Mouse (Mus musculus) forebrain, embryonic 10.5 days (tissue): ENCODE measurements around the gene Nlgn1. TPM values are rescaled to one million over a fixed set of nuclear protein-coding genes. Genes with fewer than 3 reads are reported as not detected.

Experiments
- DNase-seq: peaks from one replicate; pipeline ENCODE4 v3.0.0-alpha.2; 2017; ENCODE audit warnings: low spot score; ENCODE audit errors: extremely low spot score
- H3K27ac ChIP-seq: fragments of 300-500 bp; sonication (generic); 2 replicates; pipeline ENCODE4 v1.5.1; 2016; ENCODE audit warnings: mild to moderate bottlenecking
- H3K27me3 ChIP-seq: fragments of 300-500 bp; sonication (generic); 2 replicates; pipeline ENCODE4 v1.6.1; 2016; ENCODE audit warnings: mild to moderate bottlenecking; ENCODE audit not compliant: poor library complexity, severe bottlenecking
- H3K36me3 ChIP-seq: fragments of 300-500 bp; sonication (generic); replicated peaks from 2 replicates; pipeline ENCODE4 v1.6.1; 2016; ENCODE audit warnings: mild to moderate bottlenecking, moderate library complexity
- H3K4me1 ChIP-seq: fragments of 300-500 bp; sonication (generic); 2 replicates; pipeline ENCODE4 v1.6.1; 2016
- H3K4me3 ChIP-seq: fragments of 300-500 bp; sonication (generic); 2 replicates; pipeline ENCODE4 v1.5.1; 2016; ENCODE audit warnings: mild to moderate bottlenecking, moderate library complexity
- H3K9me3 ChIP-seq: fragments of 300-500 bp; sonication (generic); 2 replicates; pipeline ENCODE4 v1.6.1; 2016; ENCODE audit warnings: mild to moderate bottlenecking, moderate library complexity
- WGBS: fragments of 180-500 bp; shearing (Covaris S2); methylation state at CpG from one replicate; pipeline ENCODE4 v1.1.7; 2016; 5-methylcytosine and 5-hydroxymethylcytosine counted together
- polyA plus RNA-seq: library from polyadenylated mRNA; unstranded; fragments of >200 nt; fragmentation: Nextera tagmentation; extraction: Ambion mirVana; gene quantifications from 2 replicates; pipeline ENCODE4 v1.2.1, GENCODE M21; 2016

The Nlgn1 gene
- polyA plus RNA-seq, 1 experiment from 2014 or later = 2.3 TPM

DNA sequence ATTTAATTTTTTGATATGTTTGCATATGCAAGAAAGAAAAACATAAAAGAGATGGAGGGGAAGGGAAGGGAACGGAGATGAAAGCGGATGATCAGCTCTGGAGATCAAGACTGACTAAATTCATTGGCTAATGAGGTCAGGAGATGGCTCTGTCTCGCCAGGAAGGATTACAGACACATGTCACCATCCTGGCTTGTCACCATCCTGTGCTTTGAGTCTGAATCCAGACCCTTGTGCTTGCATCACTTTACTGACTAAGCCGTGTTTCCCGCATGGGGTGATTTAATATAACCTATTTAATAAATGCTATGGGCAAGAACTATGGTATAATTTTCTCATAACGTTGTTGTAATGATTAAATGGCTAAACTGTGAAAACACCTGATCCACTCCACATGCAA lies 202.8 kb downstream of the Nlgn1 start:
- H3K4me3 ChIP-seq = no peak overlapping the region
- 84% methylated on average over 6 of the region's 6 CpGs for WGBS
- DNase-seq = no peak
- H3K27ac ChIP-seq = no peak overlapping the region
- H3K36me3 ChIP-seq = 0 out of 2 replicates have a peak, but pooled peaks cover 2% of the 10 kb centered on the region
- H3K27me3 ChIP-seq = no peaks in the 10 kb centered on the region
- H3K4me1 ChIP-seq = no peaks in the 10 kb centered on the region
- H3K9me3 ChIP-seq = no peaks in the 10 kb centered on the region

DNA sequence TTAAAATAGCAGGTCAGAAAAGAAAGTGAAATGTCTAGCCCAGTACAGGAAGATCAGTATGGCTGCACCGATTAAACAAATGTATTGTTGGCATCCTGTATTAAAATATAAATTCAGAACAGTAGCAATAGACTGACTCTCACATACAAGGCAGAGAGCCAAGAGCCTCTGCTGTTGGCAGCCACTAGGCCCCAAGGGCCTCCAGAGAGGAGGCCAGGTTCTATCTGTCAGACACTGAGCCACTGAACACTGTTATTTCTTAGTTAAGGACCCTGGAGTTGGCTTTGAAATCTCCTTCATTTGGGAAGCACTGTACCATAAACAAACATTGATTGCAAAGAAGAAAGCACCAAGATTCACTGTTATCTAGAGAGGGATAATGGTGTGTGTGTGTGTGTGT lies 215.2 kb downstream of the Nlgn1 start:
- no peaks in the 10 kb centered on the region for H3K9me3 ChIP-seq
- no peak overlapping the region for H3K27ac ChIP-seq
- no peaks in the 10 kb centered on the region for H3K27me3 ChIP-seq
- H3K4me1 ChIP-seq = no peaks in the 10 kb centered on the region
- H3K4me3 ChIP-seq = no peak overlapping the region
- H3K36me3 ChIP-seq = no peaks in the 10 kb centered on the region
- whole genome bisulfite sequencing = 97% methylated on average over 1 of the region's 1 CpGs
- no peak for DNase-seq

DNA sequence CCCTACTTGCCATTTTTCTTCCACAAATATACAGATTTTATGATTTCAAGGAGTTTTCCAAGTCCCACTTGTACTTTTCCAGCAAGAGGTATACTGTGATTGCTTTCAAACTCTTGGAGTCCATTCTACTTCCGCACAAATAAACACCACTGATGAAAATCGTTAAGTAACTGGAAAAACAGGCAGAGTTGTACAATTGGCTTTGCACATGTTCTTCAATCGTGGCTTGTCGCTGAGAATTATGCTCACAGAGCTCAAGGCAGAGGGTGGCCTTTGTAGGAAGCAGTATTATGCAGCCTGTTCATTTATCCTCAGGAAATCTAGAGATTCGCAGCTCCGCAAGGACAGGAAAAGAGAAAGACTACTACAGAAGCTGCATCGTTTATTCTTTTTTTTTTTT lies 225.9 kb downstream of the Nlgn1 start:
- H3K9me3 ChIP-seq = no peaks in the 10 kb centered on the region
- H3K27me3 ChIP-seq = no peaks in the 10 kb centered on the region
- DNase-seq = no peak
- H3K4me3 ChIP-seq = no peak overlapping the region
- no peak overlapping the region for H3K27ac ChIP-seq
- H3K4me1 ChIP-seq = peaks cover 13% of the 10 kb centered on the region; the same call in 1 of the 2 replicates
- H3K36me3 ChIP-seq = no peaks in the 10 kb centered on the region
- WGBS = 87% methylated on average over 7 of the region's 7 CpGs

DNA sequence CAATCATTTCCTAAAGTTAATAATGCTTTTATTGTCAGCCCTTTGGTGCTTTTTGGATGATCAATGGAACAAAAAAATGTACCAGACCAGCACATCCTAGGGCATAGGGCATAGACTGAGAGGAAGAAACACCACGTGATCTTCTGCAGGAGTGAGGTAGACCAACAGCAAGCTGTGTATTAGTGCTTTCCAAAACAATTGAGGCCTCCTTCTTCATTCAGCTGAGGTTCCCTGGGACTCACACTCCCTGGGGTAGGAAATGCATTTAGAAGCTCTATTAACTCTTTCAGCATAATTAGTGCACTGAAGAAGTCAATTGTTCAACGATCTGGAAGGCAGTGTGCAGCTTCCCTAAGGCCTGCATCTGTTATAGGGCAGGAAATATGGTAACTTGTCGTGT lies 226.7 kb downstream of the Nlgn1 start:
- H3K27me3 ChIP-seq = no peaks in the 10 kb centered on the region

DNA sequence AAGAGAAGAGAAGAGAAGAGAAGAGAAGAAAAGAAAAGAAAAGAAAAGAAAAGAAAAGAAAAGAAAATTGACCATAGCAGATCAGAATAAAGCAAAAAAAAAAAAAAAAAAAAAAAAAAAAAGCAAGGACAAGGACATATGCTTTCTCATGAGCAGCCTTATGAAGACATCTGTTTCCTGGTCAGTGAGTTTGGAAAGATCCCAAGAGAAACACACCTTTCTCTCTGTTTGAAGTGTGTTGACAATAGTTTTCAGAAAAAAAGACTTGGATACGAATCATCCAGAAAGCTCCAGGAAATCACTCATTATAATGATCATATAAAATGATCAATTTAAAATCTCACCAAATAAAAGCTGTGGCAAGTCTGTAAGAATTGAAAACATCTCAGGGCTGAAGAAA lies 230.0 kb downstream of the Nlgn1 start:
- no peak overlapping the region for H3K27ac ChIP-seq
- no peaks in the 10 kb centered on the region for H3K36me3 ChIP-seq
- no peaks in the 10 kb centered on the region for H3K27me3 ChIP-seq
- 88% methylated on average over 1 of the region's 1 CpGs for WGBS
- DNase-seq = no peak
- H3K4me1 ChIP-seq = peaks cover 13% of the 10 kb centered on the region; the same call in 1 of the 2 replicates
- no peak overlapping the region for H3K4me3 ChIP-seq
- H3K9me3 ChIP-seq = no peaks in the 10 kb centered on the region

More for the DNA sequence above, 226.7 kb downstream of the Nlgn1 start:
- Histone ChIP-seq H3K27ac (no peak overlapping the region), H3K4me3 (no peak overlapping the region), H3K9me3 (no peaks in the 10 kb centered on the region), H3K36me3 (no peaks in the 10 kb centered on the region), H3K4me1 (peaks cover 13% of the 10 kb centered on the region; the same call in 1 of the 2 replicates)
- 35% methylated on average over 3 of the region's 3 CpGs for WGBS
- DNase-seq = no peak

DNA sequence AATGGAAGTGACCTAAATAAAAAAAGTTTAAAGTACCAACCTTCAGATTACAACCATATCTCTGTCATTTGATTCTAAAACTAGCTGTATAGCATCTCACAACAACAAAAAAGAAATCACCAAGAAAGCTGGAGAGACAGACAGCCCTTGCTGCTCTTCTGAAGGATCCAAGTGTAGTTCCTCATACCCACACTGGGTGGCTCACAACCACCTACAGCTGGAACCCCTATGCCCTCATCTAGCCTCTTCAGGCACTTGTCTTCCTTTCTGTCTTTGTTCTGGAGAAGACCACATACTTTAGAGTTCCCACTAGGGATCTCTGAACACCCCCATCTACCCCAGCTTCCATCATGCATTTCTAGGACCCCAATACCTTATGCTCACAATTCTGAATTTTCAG lies 236.7 kb downstream of the Nlgn1 start:
- H3K27me3 ChIP-seq = no peaks in the 10 kb centered on the region
- no peak overlapping the region for H3K4me3 ChIP-seq
- H3K27ac ChIP-seq = no peak overlapping the region
- no peaks in the 10 kb centered on the region for H3K4me1 ChIP-seq
- H3K9me3 ChIP-seq = no peaks in the 10 kb centered on the region
- no peaks in the 10 kb centered on the region for H3K36me3 ChIP-seq
- DNase-seq = no peak

DNA sequence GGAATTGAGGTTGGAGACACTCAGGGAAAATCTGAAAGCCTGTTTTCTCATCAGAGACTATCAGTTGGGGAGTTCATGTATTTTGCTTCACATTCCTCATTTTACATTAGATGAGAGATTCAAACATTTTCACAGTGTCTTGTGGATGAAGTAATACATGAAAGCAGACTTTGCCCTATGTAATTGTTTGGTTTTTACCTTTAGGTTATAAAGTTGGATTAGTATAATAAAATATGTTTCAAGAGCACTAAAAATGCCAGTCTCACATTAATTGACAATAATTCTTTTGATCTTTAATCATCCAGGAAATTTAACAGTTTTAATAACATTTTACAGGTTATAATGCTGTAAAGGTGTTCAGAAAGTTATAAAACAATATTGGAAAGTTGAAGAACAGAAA lies 262.9 kb downstream of the Nlgn1 start:
- Histone ChIP-seq H3K27me3 (no peaks in the 10 kb centered on the region), H3K27ac (no peak overlapping the region)

DNA sequence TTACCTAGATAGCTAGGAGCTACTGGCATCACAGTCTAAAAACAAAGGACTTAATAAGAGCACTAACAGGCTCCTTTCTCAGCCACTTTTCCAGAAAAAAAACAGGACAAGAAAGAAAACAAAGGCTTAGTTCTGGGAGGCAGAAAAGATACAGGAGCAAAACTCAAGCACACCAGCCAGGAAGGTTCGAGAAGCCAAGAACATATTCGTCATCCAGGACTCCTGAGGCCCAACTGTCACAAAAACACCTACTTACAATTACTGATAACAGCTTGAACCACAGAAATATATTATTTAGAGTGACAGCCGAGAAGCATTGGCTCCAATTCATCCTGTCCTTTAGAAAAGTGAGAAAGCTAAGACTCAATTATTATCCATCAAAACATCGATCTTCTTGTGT lies 281.5 kb downstream of the Nlgn1 start:
- H3K4me3 ChIP-seq = no peak overlapping the region
- no peak overlapping the region for H3K27ac ChIP-seq
- no peak for DNase-seq
- H3K9me3 ChIP-seq = no peaks in the 10 kb centered on the region
- 87% methylated on average over 4 of the region's 4 CpGs for WGBS
- no peaks in the 10 kb centered on the region for H3K4me1 ChIP-seq
- H3K27me3 ChIP-seq = no peaks in the 10 kb centered on the region
- no peaks in the 10 kb centered on the region for H3K36me3 ChIP-seq

More for the DNA sequence above, 262.9 kb downstream of the Nlgn1 start:
- no peak for DNase-seq
- Histone ChIP-seq H3K9me3 (no peaks in the 10 kb centered on the region), H3K4me3 (no peak overlapping the region), H3K4me1 (no peaks in the 10 kb centered on the region), H3K36me3 (no peaks in the 10 kb centered on the region)

DNA sequence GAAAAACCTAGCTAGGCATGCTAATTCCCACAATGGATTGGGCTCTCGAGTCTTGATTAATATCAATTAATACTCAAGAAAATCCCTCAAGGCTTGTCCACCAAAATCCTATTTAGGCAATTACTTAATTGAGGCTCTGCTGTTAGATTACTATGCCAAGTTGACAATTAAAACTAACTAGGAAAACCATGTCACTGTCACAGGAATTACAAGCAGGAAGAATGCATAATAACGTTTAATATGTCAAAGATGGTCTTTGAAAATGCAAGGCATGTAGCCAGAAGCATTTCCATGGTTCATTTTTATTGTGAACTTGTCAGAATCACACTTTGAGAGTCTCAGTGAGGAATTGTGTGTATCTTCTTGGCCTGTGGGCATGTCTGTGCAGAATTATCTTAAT lies 289.3 kb downstream of the Nlgn1 start:
- peaks cover 5% of the 10 kb centered on the region for H3K4me1 ChIP-seq
- H3K4me3 ChIP-seq = no peak overlapping the region
- H3K9me3 ChIP-seq = no peaks in the 10 kb centered on the region
- no peaks in the 10 kb centered on the region for H3K27me3 ChIP-seq
- no peak for DNase-seq
- H3K36me3 ChIP-seq = no peaks in the 10 kb centered on the region
- no peak overlapping the region for H3K27ac ChIP-seq
- 78% methylated on average over 2 of the region's 2 CpGs for WGBS

DNA sequence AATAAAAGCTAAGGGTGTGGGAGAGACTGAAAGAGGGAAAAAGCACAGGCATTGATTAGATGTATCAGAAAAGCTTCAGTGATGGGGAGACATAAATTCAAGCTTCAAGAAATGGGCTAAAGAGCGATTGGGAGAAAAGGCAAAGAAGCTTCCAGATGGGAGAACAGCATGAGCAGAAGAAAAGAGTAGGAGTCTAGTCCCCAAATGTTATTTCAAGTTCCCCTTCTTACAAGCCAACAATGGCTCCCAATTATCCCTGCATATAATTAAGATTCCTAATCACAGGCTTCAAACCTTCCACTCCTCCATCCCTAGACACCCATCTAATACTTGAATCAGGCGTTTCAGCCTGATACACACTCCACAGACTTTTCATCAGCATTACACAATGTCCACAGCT lies 292.6 kb downstream of the Nlgn1 start:
- H3K4me1 ChIP-seq = peaks cover 3% of the 10 kb centered on the region
- DNase-seq = no peak
- 85% methylated on average over 2 of the region's 2 CpGs for WGBS
- no peaks in the 10 kb centered on the region for H3K9me3 ChIP-seq
- H3K27me3 ChIP-seq = no peaks in the 10 kb centered on the region
- H3K4me3 ChIP-seq = no peak overlapping the region
- no peaks in the 10 kb centered on the region for H3K36me3 ChIP-seq
- H3K27ac ChIP-seq = no peak overlapping the region

DNA sequence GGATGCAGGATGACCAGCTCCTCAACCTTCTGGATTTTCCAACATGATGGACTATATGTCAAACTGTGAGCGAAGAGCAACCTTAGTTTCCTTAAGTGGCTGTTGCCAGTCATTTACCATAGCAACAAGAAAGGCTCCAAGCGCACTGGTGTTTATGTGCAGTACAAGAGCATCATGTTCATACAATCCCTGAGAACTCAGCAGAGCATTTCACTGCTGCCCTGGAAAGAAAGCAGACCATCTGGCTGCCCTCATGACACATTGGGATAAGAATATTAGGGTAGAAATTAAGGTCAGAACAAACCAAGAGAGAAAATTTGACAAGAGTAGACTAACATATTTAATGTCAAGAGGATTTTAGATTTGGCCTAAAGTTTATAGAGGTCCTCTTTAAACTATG lies 306.2 kb downstream of the Nlgn1 start:
- Histone ChIP-seq H3K4me1 (peaks cover 8% of the 10 kb centered on the region), H3K9me3 (no peaks in the 10 kb centered on the region), H3K4me3 (no peak overlapping the region), H3K27ac (no peak overlapping the region), H3K27me3 (no peaks in the 10 kb centered on the region), H3K36me3 (no peaks in the 10 kb centered on the region)
- DNase-seq = no peak
- 94% methylated on average over 2 of the region's 2 CpGs for WGBS

DNA sequence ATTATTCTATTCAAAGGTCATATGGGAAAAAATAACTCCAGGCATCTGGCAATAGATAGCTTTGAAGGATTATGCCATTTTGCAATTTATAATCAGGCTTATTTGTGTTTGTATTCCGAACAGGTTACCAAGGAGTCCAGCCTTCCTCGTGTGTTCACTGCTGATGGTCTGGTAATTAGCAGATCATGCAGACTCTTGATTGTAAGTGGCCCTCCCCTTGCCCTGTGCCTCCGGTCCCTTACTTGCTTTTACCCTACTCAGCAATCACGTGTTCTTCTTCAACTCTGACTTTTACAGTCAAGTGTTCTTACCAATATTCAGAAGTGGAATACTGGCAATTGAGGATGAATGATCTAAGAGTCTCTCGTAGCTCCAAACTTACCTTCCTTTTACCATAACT lies 309.0 kb downstream of the Nlgn1 start:
- peaks cover 8% of the 10 kb centered on the region for H3K4me1 ChIP-seq
- WGBS = 75% methylated on average over 5 of the region's 5 CpGs
- no peaks in the 10 kb centered on the region for H3K27me3 ChIP-seq
- no peak overlapping the region for H3K27ac ChIP-seq
- no peak for DNase-seq
- H3K9me3 ChIP-seq = no peaks in the 10 kb centered on the region
- no peaks in the 10 kb centered on the region for H3K36me3 ChIP-seq
- H3K4me3 ChIP-seq = no peak overlapping the region

DNA sequence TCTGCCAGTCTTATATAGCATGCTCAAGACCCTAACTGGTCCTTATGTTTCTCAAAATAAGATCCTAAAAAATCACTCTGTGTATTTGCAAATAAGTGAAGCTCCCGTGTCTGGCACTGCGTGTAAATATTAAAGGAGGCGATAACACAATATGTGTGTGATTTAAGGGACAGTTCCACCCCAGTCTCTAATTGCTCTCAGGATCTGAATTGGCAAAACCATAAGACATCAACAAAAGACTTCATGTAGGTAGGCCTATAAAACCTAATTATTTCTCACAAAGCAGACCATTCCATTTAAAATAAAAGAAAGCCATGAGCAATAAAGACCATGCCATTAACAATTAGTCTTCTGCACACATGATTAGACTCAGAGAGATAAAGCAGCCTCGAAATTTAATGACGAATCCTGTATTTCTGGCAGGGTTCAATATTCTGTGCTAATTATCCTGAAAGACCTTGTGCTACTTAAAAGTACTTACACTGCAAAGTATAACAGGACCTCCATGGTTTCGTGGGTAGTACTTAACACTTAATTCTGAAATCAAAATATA lies 310.6 kb downstream of the Nlgn1 start:
- Histone ChIP-seq H3K27ac (no peak overlapping the region), H3K4me1 (peaks cover 8% of the 10 kb centered on the region), H3K36me3 (no peaks in the 10 kb centered on the region), H3K27me3 (no peaks in the 10 kb centered on the region), H3K9me3 (no peaks in the 10 kb centered on the region), H3K4me3 (no peak overlapping the region)
- WGBS = 72% methylated on average over 6 of the region's 6 CpGs
- no peak for DNase-seq
